In the genomic region with DNA sequence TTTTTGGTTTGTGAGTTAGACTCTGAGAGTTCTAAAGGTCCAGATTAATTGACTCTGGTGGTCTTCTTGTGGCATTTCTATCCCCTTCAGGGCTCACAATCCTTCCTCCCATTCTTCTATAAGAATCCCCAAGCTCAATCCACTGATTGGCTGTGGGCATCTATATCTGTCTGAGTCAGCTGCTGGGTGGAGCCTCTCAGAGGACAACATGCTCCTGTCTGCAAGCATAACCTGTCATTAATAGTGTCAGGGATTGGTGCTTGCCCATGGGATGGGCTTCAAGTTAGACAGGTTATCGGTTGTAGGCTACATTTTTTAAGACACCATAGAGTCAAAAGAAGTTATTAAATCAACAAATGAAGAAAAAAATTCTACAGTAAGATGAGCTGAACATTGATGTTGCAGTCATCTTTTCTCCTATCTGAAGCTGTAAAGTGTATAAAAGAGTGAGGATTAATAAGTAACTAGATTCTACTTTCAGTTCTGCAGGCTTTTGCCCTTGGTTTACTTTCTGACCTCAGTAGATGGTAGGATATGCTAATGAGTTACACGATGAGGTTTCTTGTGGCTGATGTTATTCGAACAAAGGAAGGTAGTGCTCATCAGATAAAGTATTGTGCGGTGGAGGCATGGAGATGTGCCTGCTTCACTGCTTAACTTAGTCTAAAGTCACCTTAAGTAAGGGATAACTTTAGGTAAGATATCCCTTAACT, we compare ENCODE assay signal across 19 mouse cellular contexts. TPM values are rescaled to one million over a fixed set of nuclear protein-coding genes. Genes with fewer than 3 reads are reported as not detected.
DNase-seq lines count a peak whose midpoint lies in the region; ATAC-seq lines count a peak whose summit lies in the region.
"Had no signal": no experiment of that assay in that cellular context is flagged by ENCODE, and none has a peak within 500 bp of the region (broad histone marks: within the 10 kb centered on the region; RNA-seq: fewer than 3 reads in every experiment).

No protein-coding gene starts in this region.

- no peak overlapping the region for H3K27ac ChIP-seq in midbrain, embryonic 16.5 days (ENCODE audit: low read length)
- H3K27ac ChIP-seq: forebrain, embryonic 13.5 days; layer of hippocampus, adult 2 months; lung, embryonic 15.5 days; macrophage had no signal

- H3K36me3 ChIP-seq in midbrain, embryonic 16.5 days (ENCODE audit: control insufficient read depth, insufficient read depth, low read length) = no peaks in the 10 kb centered on the region
- H3K36me3 ChIP-seq: heart, embryonic 12.5 days; lung, embryonic 15.5 days had no signal

- no peaks in the 10 kb centered on the region for H3K27me3 ChIP-seq in midbrain, embryonic 16.5 days (ENCODE audit: control insufficient read depth, insufficient read depth, low read depth, low read length)
- H3K27me3 ChIP-seq: forebrain, embryonic 13.5 days; heart, embryonic 12.5 days; lung, embryonic 15.5 days had no signal

- no peak overlapping the region for H3K4me3 ChIP-seq in midbrain, embryonic 16.5 days (ENCODE audit: low read depth, low read length)
- H3K4me3 ChIP-seq: forebrain, embryonic 13.5 days; heart, embryonic 12.5 days; layer of hippocampus, adult 2 months; lung, embryonic 15.5 days had no signal

- WGBS in midbrain, embryonic 16.5 days = 94% methylated on average over 4 of the region's 4 CpGs

- no peak overlapping the region for H3K9ac ChIP-seq in midbrain, embryonic 16.5 days (ENCODE audit: low read depth, low read length)
- H3K9ac ChIP-seq: forebrain, embryonic 13.5 days; heart, embryonic 12.5 days; lung, embryonic 15.5 days had no signal

- ATAC-seq in megakaryocyte-erythroid progenitor cell, adult 5-6 weeks (replicated peaks; ENCODE audit: low FRiP score, low TSS enrichment, poor library complexity, severe bottlenecking) = 0 out of 2 replicates have a peak, but pooled peaks have one; percentile 38
- no peak for ATAC-seq in midbrain, embryonic 16.5 days
- ATAC-seq: forebrain, embryonic 13.5 days; hindbrain, embryonic 16.5 days had no signal

- H3K4me2 ChIP-seq in midbrain, embryonic 16.5 days (ENCODE audit: low read length) = no peak overlapping the region
- H3K4me2 ChIP-seq: forebrain, embryonic 13.5 days; heart, embryonic 12.5 days; liver, embryonic 11.5 days; lung, embryonic 15.5 days had no signal

- no peaks in the 10 kb centered on the region for H3K4me1 ChIP-seq in midbrain, embryonic 16.5 days (ENCODE audit: control insufficient read depth, insufficient read depth, low read length)
- H3K4me1 ChIP-seq: forebrain, embryonic 13.5 days; lung, embryonic 15.5 days had no signal

- DNase-seq in kidney, adult 9 months = peak; percentile 42
- no peak for DNase-seq in kidney, postnatal 4 days
- DNase-seq in CD4-positive helper T cell, adult 2 months (ENCODE audit: low read depth, low spot score) = peak; percentile 63
- DNase-seq in induced T-regulatory cell, adult 2 months (ENCODE audit: low read depth) = peak; percentile 84
- DNase-seq in frontal cortex, postnatal 14 days (ENCODE audit: low spot score in 2 of 2) = no peak
- DNase-seq: cerebellum, postnatal 10 days; heart, postnatal 4 days; right cerebral cortex, adult 18-20 months; thymus, postnatal 25 days had no signal

- no peaks in the 10 kb centered on the region for H3K9me3 ChIP-seq in midbrain, embryonic 16.5 days (replicated peaks; ENCODE audit: control insufficient read depth, low read length, poor library complexity, severe bottlenecking)
- H3K9me3 ChIP-seq: forebrain, embryonic 13.5 days; heart, embryonic 12.5 days; lung, embryonic 15.5 days had no signal

RNA-seq across cellular contexts. Expression of a gene that starts 29.4 kb away (rescaled TPM):
- not detected in 2 replicates for total RNA-seq in megakaryocyte-erythroid progenitor cell, adult 5-6 weeks (2014; fragmentation: Nextera tagmentation)
- 0.04 TPM in 1 of 2 replicates, not detected in the other for total RNA-seq in megakaryocyte-erythroid progenitor cell, adult 5-6 weeks (2017)
- 0.04 and 0.06 TPM in 2 replicates for polyA plus RNA-seq in midbrain, embryonic 16.5 days (2015; fragmentation: Nextera tagmentation; extraction: Ambion mirVana)
- polyA plus RNA-seq: forebrain, embryonic 13.5 days; macrophage; neural tube, embryonic 11.5 days had no signal

Comparison
In these comparisons a context has a peak if more than half of its experiments do, and no peak if none do; other contexts are left out.
1. DNase-seq: peak in kidney, adult 9 months (single experiment), CD4-positive helper T cell, adult 2 months (single experiment) and induced T-regulatory cell, adult 2 months (single experiment); none in kidney, postnatal 4 days (0 of 2) and frontal cortex, postnatal 14 days (0 of 2).